Mouse (Mus musculus) kidney, adult 2 months (tissue): ENCODE results near the gene Atg10.

Experiments
- CTCF ChIP-seq: fragments of 200-500 bp; conservative IDR thresholded peaks from 2 replicates; pipeline ENCODE4 v1.5.1; 2011; ENCODE audit warnings: low read depth, mild to moderate bottlenecking, control low read depth, low read length, moderate library complexity, mixed read lengths; ENCODE audit not compliant: insufficient read depth, insufficient read length
- POLR2A ChIP-seq: fragments of 200-500 bp; IDR thresholded peaks from one replicate; pipeline ENCODE4 v1.6.1; 2011; ENCODE audit warnings: low read depth, low read length, control low read depth

DNA sequence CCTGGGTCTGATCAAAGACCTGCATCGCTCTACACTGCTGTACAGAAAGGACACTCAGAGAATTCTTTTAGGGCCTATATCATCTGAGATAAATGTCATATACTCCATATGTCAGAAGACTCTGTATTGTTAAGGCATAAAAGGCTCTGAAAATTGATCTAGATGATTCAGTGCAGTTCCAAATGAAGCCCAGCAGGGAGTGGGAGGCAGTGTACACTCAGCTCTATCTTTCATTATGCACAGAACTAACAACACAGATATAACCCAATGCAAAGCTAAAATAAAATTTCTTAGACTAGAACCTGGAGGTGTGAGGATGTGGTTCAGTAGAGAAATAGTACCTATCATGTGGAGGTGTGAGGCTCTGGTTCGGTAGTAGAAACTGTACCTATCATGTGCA lies 151.4 kb downstream of the Atg10 start:
- TF ChIP-seq CTCF (no peak), POLR2A (no peak)
